Mouse (Mus musculus): Measurements from ENCODE around the gene Dazap2. TPM values are rescaled to one million over a fixed set of nuclear protein-coding genes. Genes with fewer than 3 reads are reported as not detected.

The Dazap2 gene
- polyA plus RNA-seq, 1 experiment = 612 TPM

DNA sequence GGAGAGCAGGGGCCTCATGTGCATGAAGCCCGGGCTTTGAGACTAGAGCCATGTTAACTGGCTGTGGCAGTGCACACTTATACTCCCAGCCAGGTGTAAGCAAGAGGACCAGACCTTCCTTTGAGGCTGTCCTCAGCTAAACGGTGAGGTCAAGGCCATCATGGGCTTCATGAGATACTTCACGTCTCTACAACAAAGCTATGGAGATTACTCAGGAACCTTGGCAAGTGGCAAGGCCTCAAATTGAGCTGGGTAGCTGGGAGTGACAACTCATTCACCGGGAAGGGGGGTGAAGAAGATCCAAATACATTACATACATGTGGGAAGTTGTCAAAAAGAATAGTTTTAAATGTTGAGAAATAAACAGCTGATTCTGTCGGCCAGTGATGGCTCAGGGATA lies 45.7 kb downstream of the Dazap2 start:
- WGBS = 90% methylated on average over 5 of the region's 5 CpGs
- Histone ChIP-seq H3K27me3 (ENCODE audit: control insufficient read depth, insufficient read depth, low read length) (no peaks in the 10 kb centered on the region), H3K36me3 (ENCODE audit: control insufficient read depth, insufficient read depth, low read length) (peaks cover 31% of the 10 kb centered on the region), H3K4me1 (ENCODE audit: control insufficient read depth, insufficient read depth, insufficient read length) (peaks cover 17% of the 10 kb centered on the region; the same call in 1 of the 2 replicates), H3K27ac (ENCODE audit: insufficient read depth, low read length) (no peak overlapping the region), H3K4me3 (ENCODE audit: extremely low read depth, insufficient read depth, insufficient read length) (no peak overlapping the region)
- no peak for DNase-seq (ENCODE audit: low read depth in 1 of 2, low spot score in 2 of 2)
- TF ChIP-seq CTCF (IDR thresholded peaks at IDR 0.05; ENCODE audit: extremely low read depth, insufficient read depth, insufficient read length, insufficient replicate concordance) (no peak), POLR2A (IDR thresholded peaks at IDR 0.05; ENCODE audit: low read depth, low read length) (no peak)

DNA sequence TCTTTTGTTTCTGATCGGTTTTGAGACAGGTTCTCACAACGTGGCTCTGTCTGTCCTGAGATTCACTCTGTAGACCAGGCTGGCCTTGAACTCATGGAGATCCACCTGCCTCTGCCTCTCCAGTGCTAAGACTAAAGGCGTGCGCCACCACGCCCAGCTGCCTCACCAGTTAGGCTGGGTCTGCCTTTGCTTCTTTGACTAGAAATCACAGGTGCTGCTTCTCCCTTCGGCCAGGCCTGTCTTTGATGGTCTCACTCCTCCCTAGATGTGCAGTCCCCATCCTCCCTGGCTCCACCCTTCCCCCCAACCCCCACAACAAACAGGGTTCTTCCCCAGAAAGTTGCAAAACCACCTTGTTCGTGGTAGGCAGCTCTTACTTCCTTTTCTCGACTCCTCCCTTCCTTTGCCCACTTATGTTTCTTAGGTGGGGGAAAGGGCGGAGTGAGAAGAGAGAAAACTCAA lies 49.7 kb downstream of the Dazap2 start:
- H3K27me3 ChIP-seq (ENCODE audit: control insufficient read depth, insufficient read depth, low read length) = no peaks in the 10 kb centered on the region
- H3K4me1 ChIP-seq (ENCODE audit: control insufficient read depth, insufficient read depth, insufficient read length) = peaks cover 24% of the 10 kb centered on the region; the same call in 1 of the 2 replicates
- no peak overlapping the region for H3K4me3 ChIP-seq (ENCODE audit: extremely low read depth, insufficient read depth, insufficient read length)
- TF ChIP-seq POLR2A (IDR thresholded peaks at IDR 0.05; ENCODE audit: low read depth, low read length) = no peak
- no peak for TF ChIP-seq CTCF (IDR thresholded peaks at IDR 0.05; ENCODE audit: extremely low read depth, insufficient read depth, insufficient read length, insufficient replicate concordance)
- peaks cover 6% of the 10 kb centered on the region for H3K36me3 ChIP-seq (ENCODE audit: control insufficient read depth, insufficient read depth, low read length)
- peak; percentile 82 to 84 for DNase-seq (ENCODE audit: low read depth in 1 of 2, low spot score in 2 of 2)
- peak overlapping the region; percentile 92 for H3K27ac ChIP-seq (ENCODE audit: insufficient read depth, low read length)
- 21% methylated on average over 9 of the region's 9 CpGs for WGBS

DNA sequence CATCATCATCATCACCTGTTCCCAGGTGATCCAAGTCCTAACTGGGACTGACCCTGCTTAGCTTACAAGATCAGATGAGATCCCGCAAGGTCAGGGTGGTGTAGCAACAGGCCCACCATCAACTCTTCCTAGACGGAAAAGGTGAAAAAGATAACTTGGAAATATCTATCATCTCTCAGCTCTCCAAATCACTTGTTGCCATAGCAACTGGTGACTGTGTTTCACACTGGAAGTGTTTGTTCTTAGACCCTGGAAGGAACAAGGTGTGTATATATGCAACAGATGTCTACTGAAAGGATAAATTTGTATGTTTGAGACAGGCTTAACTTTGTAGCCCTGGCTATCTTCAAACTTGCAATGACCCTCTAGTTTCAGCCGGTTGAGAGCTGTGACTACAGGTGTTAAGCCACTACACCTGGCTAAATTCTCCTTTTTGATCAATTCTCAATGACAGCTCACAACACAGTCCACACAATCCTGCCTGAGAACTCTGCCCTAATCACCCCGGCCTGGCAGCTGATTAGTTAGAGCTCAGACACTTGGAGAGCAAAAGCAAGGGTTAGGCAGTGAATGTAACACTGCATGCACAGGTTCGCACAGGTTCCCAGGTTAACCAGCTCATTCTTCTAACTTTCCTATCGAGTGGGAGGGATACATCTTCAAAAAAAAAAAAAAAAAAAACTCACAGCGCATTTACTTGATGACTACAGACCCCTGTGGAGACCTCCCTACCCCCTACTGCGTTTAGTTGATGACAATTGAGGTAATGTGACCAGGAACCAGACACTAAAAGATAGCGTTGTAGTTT lies 50.5 kb downstream of the Dazap2 start:
- Histone ChIP-seq H3K36me3 (ENCODE audit: control insufficient read depth, insufficient read depth, low read length) (peaks cover 5% of the 10 kb centered on the region), H3K27me3 (ENCODE audit: control insufficient read depth, insufficient read depth, low read length) (no peaks in the 10 kb centered on the region), H3K4me1 (ENCODE audit: control insufficient read depth, insufficient read depth, insufficient read length) (peaks cover 25% of the 10 kb centered on the region; the same call in 1 of the 2 replicates), H3K4me3 (ENCODE audit: extremely low read depth, insufficient read depth, insufficient read length) (peak overlapping the region; percentile 40), H3K27ac (ENCODE audit: insufficient read depth, low read length) (peak overlapping the region; percentile 92)
- TF ChIP-seq POLR2A (IDR thresholded peaks at IDR 0.05; ENCODE audit: low read depth, low read length) (no peak), CTCF (IDR thresholded peaks at IDR 0.05; ENCODE audit: extremely low read depth, insufficient read depth, insufficient read length, insufficient replicate concordance) (no peak)
- WGBS = 31% methylated on average over 9 of the region's 9 CpGs
- peak in 1 of 2 experiments; percentile 18 for DNase-seq (ENCODE audit: low read depth in 1 of 2, low spot score in 2 of 2)

DNA sequence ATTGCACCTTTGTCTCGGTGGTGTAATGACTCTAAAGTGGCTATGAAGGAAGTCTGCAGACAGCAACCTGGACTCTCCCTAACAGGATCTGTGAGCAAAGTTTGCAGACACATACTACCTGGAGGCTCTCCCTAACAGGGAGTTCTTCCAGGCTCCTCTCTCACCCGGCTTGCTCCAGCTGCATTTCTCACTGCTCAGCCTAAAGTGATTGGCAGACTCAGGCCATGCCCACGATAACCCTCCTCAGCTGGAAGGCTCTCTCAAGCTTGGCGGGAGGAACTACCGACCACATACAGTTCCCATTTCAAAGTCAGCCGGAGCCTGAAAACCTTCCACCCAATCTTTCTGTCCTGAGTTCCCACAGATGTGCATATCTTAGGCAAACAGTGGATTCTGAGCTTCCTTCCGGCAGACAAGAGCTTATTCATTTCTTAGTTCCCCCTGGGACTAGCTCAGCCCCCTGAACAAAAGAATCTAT lies 51.1 kb downstream of the Dazap2 start:
- peak in 1 of 2 experiments; percentile 43 for DNase-seq (ENCODE audit: low read depth in 1 of 2, low spot score in 2 of 2)

DNA sequence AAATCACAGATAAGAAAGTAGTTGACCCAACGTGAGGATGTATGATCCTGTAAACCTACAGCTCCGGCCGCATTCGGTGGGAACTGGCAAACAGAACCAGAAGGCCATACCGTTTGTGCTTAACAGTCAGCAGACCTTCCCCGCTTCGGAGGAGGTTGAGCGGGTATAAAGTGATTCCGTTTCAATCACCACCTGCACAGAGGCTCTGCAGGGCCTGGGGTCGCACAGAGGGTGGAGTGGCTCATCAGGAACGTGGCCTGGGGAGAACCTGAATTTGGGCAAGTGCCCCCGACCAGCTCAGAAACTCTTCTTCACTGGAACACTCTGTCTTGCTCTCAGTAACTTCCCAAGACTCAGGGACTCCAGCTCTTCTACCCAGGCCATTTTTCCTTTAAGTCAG lies 51.7 kb downstream of the Dazap2 start:
- H3K27ac ChIP-seq (ENCODE audit: insufficient read depth, low read length) = peak overlapping the region; percentile 92
- peaks cover 2% of the 10 kb centered on the region for H3K36me3 ChIP-seq (ENCODE audit: control insufficient read depth, insufficient read depth, low read length)
- peak overlapping the region; percentile 79 for H3K4me3 ChIP-seq (ENCODE audit: extremely low read depth, insufficient read depth, insufficient read length)
- TF ChIP-seq POLR2A (IDR thresholded peaks at IDR 0.05; ENCODE audit: low read depth, low read length) (no peak), CTCF (IDR thresholded peaks at IDR 0.05; ENCODE audit: extremely low read depth, insufficient read depth, insufficient read length, insufficient replicate concordance) (no peak)
- H3K27me3 ChIP-seq (ENCODE audit: control insufficient read depth, insufficient read depth, low read length) = no peaks in the 10 kb centered on the region
- 10% methylated on average over 12 of the region's 12 CpGs for WGBS
- no peak for DNase-seq (ENCODE audit: low read depth in 1 of 2, low spot score in 2 of 2)
- H3K4me1 ChIP-seq (ENCODE audit: control insufficient read depth, insufficient read depth, insufficient read length) = peaks cover 25% of the 10 kb centered on the region; the same call in 1 of the 2 replicates

More for the DNA sequence above, 51.1 kb downstream of the Dazap2 start:
- H3K27me3 ChIP-seq (ENCODE audit: control insufficient read depth, insufficient read depth, low read length) = no peaks in the 10 kb centered on the region
- peaks cover 4% of the 10 kb centered on the region for H3K36me3 ChIP-seq (ENCODE audit: control insufficient read depth, insufficient read depth, low read length)
- 1% methylated on average over 7 of the region's 7 CpGs for WGBS
- H3K4me3 ChIP-seq (ENCODE audit: extremely low read depth, insufficient read depth, insufficient read length) = peak overlapping the region; percentile 40
- peaks cover 25% of the 10 kb centered on the region; the same call in 1 of the 2 replicates for H3K4me1 ChIP-seq (ENCODE audit: control insufficient read depth, insufficient read depth, insufficient read length)
- H3K27ac ChIP-seq (ENCODE audit: insufficient read depth, low read length) = peak overlapping the region; percentile 92
- TF ChIP-seq CTCF (IDR thresholded peaks at IDR 0.05; ENCODE audit: extremely low read depth, insufficient read depth, insufficient read length, insufficient replicate concordance) = no peak
- no peak for TF ChIP-seq POLR2A (IDR thresholded peaks at IDR 0.05; ENCODE audit: low read depth, low read length)

DNA sequence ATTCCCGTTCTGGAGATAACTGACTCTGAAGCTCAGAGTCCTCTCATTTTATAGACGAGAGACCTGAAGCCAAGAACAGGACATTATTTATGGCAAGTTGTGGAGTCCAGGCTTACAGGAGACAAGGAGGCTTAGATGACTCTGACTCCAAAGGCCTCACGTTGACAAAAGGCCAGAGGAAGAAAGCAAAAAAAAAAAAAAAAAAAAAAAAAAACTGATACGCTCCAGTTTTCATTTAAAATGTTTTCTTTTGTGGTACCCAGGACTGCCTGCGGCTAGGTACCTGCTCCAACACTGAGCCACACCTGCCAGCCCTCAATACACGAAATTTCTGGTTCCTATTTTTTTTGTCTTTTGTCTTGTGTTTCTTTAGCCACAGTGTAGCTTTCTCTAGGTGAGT lies 52.3 kb downstream of the Dazap2 start:
- Histone ChIP-seq H3K4me1 (ENCODE audit: control insufficient read depth, insufficient read depth, insufficient read length) (peaks cover 25% of the 10 kb centered on the region; the same call in 1 of the 2 replicates), H3K36me3 (ENCODE audit: control insufficient read depth, insufficient read depth, low read length) (no peaks in the 10 kb centered on the region; the same call in 1 of the 2 replicates), H3K27me3 (ENCODE audit: control insufficient read depth, insufficient read depth, low read length) (no peaks in the 10 kb centered on the region), H3K27ac (ENCODE audit: insufficient read depth, low read length) (peak overlapping the region; percentile 92), H3K4me3 (ENCODE audit: extremely low read depth, insufficient read depth, insufficient read length) (peak overlapping the region; percentile 79)
- no peak for DNase-seq (ENCODE audit: low read depth in 1 of 2, low spot score in 2 of 2)
- 29% methylated on average over 6 of the region's 6 CpGs for WGBS
- no peak for TF ChIP-seq POLR2A (IDR thresholded peaks at IDR 0.05; ENCODE audit: low read depth, low read length)

Data from spleen, adult 2 months (tissue).